Mouse (Mus musculus): ENCODE data around the gene Ccdc142. TPM values are rescaled to one million over a fixed set of nuclear protein-coding genes. Genes with fewer than 3 reads are reported as not detected.
A peak's percentile ranks its signal among the peaks of the same experiment; 100 is the strongest.

Ccdc142 gene
- polyA plus RNA-seq, 1 experiment, result 1.2 TPM

DNA sequence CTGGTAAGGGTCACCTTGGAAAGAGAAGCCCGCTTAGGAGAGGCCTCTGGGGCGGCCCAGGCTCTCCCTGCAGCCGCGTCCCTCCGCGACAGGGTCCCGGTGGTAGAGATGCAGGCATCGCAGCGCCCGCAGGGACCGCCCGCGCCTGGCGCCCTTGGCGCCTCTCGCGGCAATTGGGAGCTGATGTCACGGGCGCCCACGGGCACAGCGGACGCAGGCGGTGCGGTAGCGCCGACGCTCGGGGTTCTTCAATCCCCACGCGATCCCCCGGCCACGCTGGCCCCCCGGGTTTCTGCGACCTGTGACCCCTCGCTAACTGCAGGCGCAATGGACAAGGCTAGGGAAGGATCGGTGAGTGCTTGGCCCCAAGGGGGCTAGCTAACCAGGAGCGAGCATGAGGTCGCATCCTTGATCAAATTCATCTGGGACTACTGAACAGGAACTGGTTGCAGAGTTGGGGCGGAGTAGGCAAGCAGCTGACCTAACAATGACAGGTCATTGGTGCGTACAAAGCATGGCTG lies 40.9 kb downstream of the Ccdc142 start:
- peaks cover 3% of the 10 kb centered on the region for H3K36me3 ChIP-seq (ENCODE audit: control insufficient read depth, insufficient read depth)
- no peaks in the 10 kb centered on the region for H3K27me3 ChIP-seq (ENCODE audit: control insufficient read depth, insufficient read depth, insufficient read length)
- peak overlapping the region; percentile 17 for H3K4me3 ChIP-seq
- peak overlapping the region; percentile 72 for H3K4me2 ChIP-seq (ENCODE audit: low read depth)
- TF ChIP-seq SRF (IDR thresholded peaks at IDR 0.05; ENCODE audit: control insufficient read depth, insufficient read length, low read depth) (no peak), REST (IDR thresholded peaks at IDR 0.05; ENCODE audit: insufficient read depth, insufficient read length) (no peak), POLR2A (IDR thresholded peaks at IDR 0.05; ENCODE audit: insufficient read length, low read depth) (peak; percentile 26), MAX (IDR thresholded peaks at IDR 0.05; ENCODE audit: low read depth) (no peak), MYOD1 (IDR thresholded peaks at IDR 0.05; ENCODE audit: control insufficient read depth in 1 of 3, insufficient read length in 2 of 3, low read depth in 2 of 3) (peak in 1 of 3 experiments; percentile 6), E2F4 (IDR thresholded peaks at IDR 0.05; ENCODE audit: insufficient read depth) (no peak), USF1 (IDR thresholded peaks at IDR 0.05; ENCODE audit: low read depth) (peak; percentile 49), TCF3 (IDR thresholded peaks at IDR 0.05; ENCODE audit: insufficient read length, low read depth) (no peak), TCF12 (IDR thresholded peaks at IDR 0.05; ENCODE audit: insufficient read depth, poor library complexity, severe bottlenecking) (no peak), CEBPB (IDR thresholded peaks at IDR 0.05; ENCODE audit: insufficient read depth, poor library complexity, severe bottlenecking) (no peak), POLR2AphosphoS2 (IDR thresholded peaks at IDR 0.05; ENCODE audit: insufficient read length, low read depth) (peak; percentile 75)
- H3ac ChIP-seq (ENCODE audit: control insufficient read depth, insufficient read length), result no peak overlapping the region
- H3K79me2 ChIP-seq (ENCODE audit: control insufficient read depth, insufficient read depth), result peaks cover 52% of the 10 kb centered on the region

DNA sequence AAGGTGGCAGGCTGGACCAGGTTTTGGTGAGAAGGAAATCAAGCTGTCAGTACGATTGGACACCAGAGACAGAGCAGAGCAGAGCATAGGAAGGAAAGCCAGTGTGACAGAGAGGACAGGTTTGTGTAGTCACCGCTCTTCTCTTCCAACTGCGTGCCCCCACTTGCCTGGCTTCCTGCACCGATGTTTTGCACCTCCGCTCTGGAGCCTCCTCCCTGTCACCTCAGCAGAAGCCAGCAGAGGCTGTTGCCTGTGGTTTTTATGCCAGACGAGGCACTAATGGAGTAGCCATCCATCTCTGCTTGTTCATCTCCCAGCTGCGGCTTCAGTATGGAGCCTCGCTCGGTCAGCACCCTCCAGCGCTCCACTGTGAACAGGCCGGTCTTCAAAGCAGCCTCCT lies 41.5 kb downstream of the Ccdc142 start:
- peaks cover 52% of the 10 kb centered on the region for H3K79me2 ChIP-seq (ENCODE audit: control insufficient read depth, insufficient read depth)
- H3K4me2 ChIP-seq (ENCODE audit: low read depth), result peak overlapping the region; percentile 72
- H3K27me3 ChIP-seq (ENCODE audit: control insufficient read depth, insufficient read depth, insufficient read length), result no peaks in the 10 kb centered on the region
- H3K36me3 ChIP-seq (ENCODE audit: control insufficient read depth, insufficient read depth), result peaks cover 3% of the 10 kb centered on the region
- TF ChIP-seq USF1 (IDR thresholded peaks at IDR 0.05; ENCODE audit: low read depth) (no peak), CEBPB (IDR thresholded peaks at IDR 0.05; ENCODE audit: insufficient read depth, poor library complexity, severe bottlenecking) (no peak), SRF (IDR thresholded peaks at IDR 0.05; ENCODE audit: control insufficient read depth, insufficient read length, low read depth) (no peak), MYOG (IDR thresholded peaks at IDR 0.05; ENCODE audit: control insufficient read depth in 1 of 3, insufficient read depth in 1 of 3, insufficient read length in 2 of 3, low read depth in 2 of 3) (no peak), TCF12 (IDR thresholded peaks at IDR 0.05; ENCODE audit: insufficient read depth, poor library complexity, severe bottlenecking) (no peak), MAX (IDR thresholded peaks at IDR 0.05; ENCODE audit: low read depth) (no peak), TCF3 (IDR thresholded peaks at IDR 0.05; ENCODE audit: insufficient read length, low read depth) (no peak), POLR2AphosphoS2 (IDR thresholded peaks at IDR 0.05; ENCODE audit: insufficient read length, low read depth) (no peak), MYOD1 (IDR thresholded peaks at IDR 0.05; ENCODE audit: control insufficient read depth in 1 of 3, insufficient read length in 2 of 3, low read depth in 2 of 3) (no peak), POLR2A (IDR thresholded peaks at IDR 0.05; ENCODE audit: insufficient read length, low read depth) (no peak), REST (IDR thresholded peaks at IDR 0.05; ENCODE audit: insufficient read depth, insufficient read length) (no peak), E2F4 (IDR thresholded peaks at IDR 0.05; ENCODE audit: insufficient read depth) (no peak)
- H3K4me3 ChIP-seq, result peak overlapping the region; percentile 17
- no peak overlapping the region for H3ac ChIP-seq (ENCODE audit: control insufficient read depth, insufficient read length)

DNA sequence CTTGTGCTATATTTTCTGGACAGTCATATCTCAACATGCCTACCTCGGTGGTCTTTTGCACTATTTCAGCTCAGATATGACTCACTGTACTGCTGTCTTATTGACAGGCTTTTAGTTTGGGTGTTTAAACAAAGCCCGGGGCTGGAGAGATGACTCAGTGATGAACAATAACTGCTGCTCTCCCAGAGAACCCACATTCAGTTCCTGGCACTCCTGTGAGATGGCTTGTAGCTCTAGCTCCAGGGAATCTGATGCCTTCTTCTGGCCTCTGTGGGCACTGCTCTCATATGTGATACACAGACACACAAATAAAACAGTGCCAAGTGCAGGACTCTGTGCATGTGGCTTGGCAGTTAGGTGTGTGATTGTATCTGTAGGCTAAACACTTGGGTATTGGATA lies 43.8 kb downstream of the Ccdc142 start:
- Histone ChIP-seq H3K4me2 (ENCODE audit: low read depth) (peak overlapping the region; percentile 31), H3K4me3 (no peak overlapping the region), H3K79me2 (ENCODE audit: control insufficient read depth, insufficient read depth) (peaks cover 31% of the 10 kb centered on the region), H3ac (ENCODE audit: control insufficient read depth, insufficient read length) (no peak overlapping the region), H3K36me3 (ENCODE audit: control insufficient read depth, insufficient read depth) (peaks cover 8% of the 10 kb centered on the region), H3K27me3 (ENCODE audit: control insufficient read depth, insufficient read depth, insufficient read length) (no peaks in the 10 kb centered on the region)
- TF ChIP-seq TCF3 (IDR thresholded peaks at IDR 0.05; ENCODE audit: insufficient read length, low read depth), result no peak
- no peak for TF ChIP-seq POLR2A (IDR thresholded peaks at IDR 0.05; ENCODE audit: insufficient read length, low read depth)
- TF ChIP-seq REST (IDR thresholded peaks at IDR 0.05; ENCODE audit: insufficient read depth, insufficient read length), result no peak
- TF ChIP-seq POLR2AphosphoS2 (IDR thresholded peaks at IDR 0.05; ENCODE audit: insufficient read length, low read depth), result no peak
- TF ChIP-seq USF1 (IDR thresholded peaks at IDR 0.05; ENCODE audit: low read depth), result no peak
- no peak for TF ChIP-seq MYOD1 (IDR thresholded peaks at IDR 0.05; ENCODE audit: control insufficient read depth in 1 of 3, insufficient read length in 2 of 3, low read depth in 2 of 3)
- no peak for TF ChIP-seq CEBPB (IDR thresholded peaks at IDR 0.05; ENCODE audit: insufficient read depth, poor library complexity, severe bottlenecking)
- TF ChIP-seq SRF (IDR thresholded peaks at IDR 0.05; ENCODE audit: control insufficient read depth, insufficient read length, low read depth), result no peak
- TF ChIP-seq MAX (IDR thresholded peaks at IDR 0.05; ENCODE audit: low read depth), result no peak
- TF ChIP-seq TCF12 (IDR thresholded peaks at IDR 0.05; ENCODE audit: insufficient read depth, poor library complexity, severe bottlenecking), result no peak
- no peak for TF ChIP-seq MYOG (IDR thresholded peaks at IDR 0.05; ENCODE audit: control insufficient read depth in 1 of 3, insufficient read depth in 1 of 3, insufficient read length in 2 of 3, low read depth in 2 of 3)
- no peak for TF ChIP-seq E2F4 (IDR thresholded peaks at IDR 0.05; ENCODE audit: insufficient read depth)

DNA sequence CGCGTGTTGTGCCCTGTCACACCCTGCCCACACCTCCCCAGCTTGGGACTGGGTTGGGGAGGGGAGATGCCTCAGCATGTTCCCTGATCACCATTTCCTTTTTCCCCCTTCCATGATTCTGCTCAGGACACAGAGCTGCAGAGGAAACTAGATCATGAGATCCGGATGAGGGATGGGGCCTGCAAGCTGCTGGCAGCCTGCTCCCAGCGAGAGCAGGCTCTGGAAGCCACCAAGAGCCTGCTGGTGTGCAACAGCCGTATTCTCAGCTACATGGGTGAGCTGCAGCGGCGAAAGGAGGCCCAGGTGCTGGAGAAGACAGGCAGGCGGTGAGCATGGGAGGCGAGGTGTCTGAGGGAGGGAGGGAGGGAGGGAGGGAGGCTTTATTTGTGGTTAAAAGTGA lies 44.4 kb downstream of the Ccdc142 start:
- peaks cover 8% of the 10 kb centered on the region for H3K36me3 ChIP-seq (ENCODE audit: control insufficient read depth, insufficient read depth)
- peak overlapping the region; percentile 18 for H3K4me2 ChIP-seq (ENCODE audit: low read depth)
- H3K79me2 ChIP-seq (ENCODE audit: control insufficient read depth, insufficient read depth), result peaks cover 25% of the 10 kb centered on the region
- H3ac ChIP-seq (ENCODE audit: control insufficient read depth, insufficient read length), result no peak overlapping the region
- TF ChIP-seq E2F4 (IDR thresholded peaks at IDR 0.05; ENCODE audit: insufficient read depth), result no peak
- no peak for TF ChIP-seq MYOD1 (IDR thresholded peaks at IDR 0.05; ENCODE audit: control insufficient read depth in 1 of 3, insufficient read length in 2 of 3, low read depth in 2 of 3)
- TF ChIP-seq POLR2A (IDR thresholded peaks at IDR 0.05; ENCODE audit: insufficient read length, low read depth), result no peak
- TF ChIP-seq USF1 (IDR thresholded peaks at IDR 0.05; ENCODE audit: low read depth), result no peak
- TF ChIP-seq POLR2AphosphoS2 (IDR thresholded peaks at IDR 0.05; ENCODE audit: insufficient read length, low read depth), result no peak
- no peak for TF ChIP-seq MYOG (IDR thresholded peaks at IDR 0.05; ENCODE audit: control insufficient read depth in 1 of 3, insufficient read depth in 1 of 3, insufficient read length in 2 of 3, low read depth in 2 of 3)
- TF ChIP-seq SRF (IDR thresholded peaks at IDR 0.05; ENCODE audit: control insufficient read depth, insufficient read length, low read depth), result no peak
- TF ChIP-seq MAX (IDR thresholded peaks at IDR 0.05; ENCODE audit: low read depth), result no peak
- no peak for TF ChIP-seq TCF12 (IDR thresholded peaks at IDR 0.05; ENCODE audit: insufficient read depth, poor library complexity, severe bottlenecking)
- TF ChIP-seq TCF3 (IDR thresholded peaks at IDR 0.05; ENCODE audit: insufficient read length, low read depth), result no peak
- no peak for TF ChIP-seq CEBPB (IDR thresholded peaks at IDR 0.05; ENCODE audit: insufficient read depth, poor library complexity, severe bottlenecking)
- no peak for TF ChIP-seq REST (IDR thresholded peaks at IDR 0.05; ENCODE audit: insufficient read depth, insufficient read length)
- no peak overlapping the region for H3K4me3 ChIP-seq
- H3K27me3 ChIP-seq (ENCODE audit: control insufficient read depth, insufficient read depth, insufficient read length), result no peaks in the 10 kb centered on the region
